Mouse (Mus musculus): Measurements from ENCODE around the gene Pias4. TPM values are rescaled to one million over a fixed set of nuclear protein-coding genes. Genes with fewer than 3 reads are reported as not detected.
"Not testable (repeated sequence)": the region's sequence is repeated elsewhere in the genome, so short reads cannot be mapped to it uniquely, and the experiment has no call there.

Pias4 gene
- polyA plus RNA-seq, 1 experiment: 43.2 TPM

- H3K27me3 ChIP-seq (ENCODE audit: control insufficient read depth, insufficient read depth, insufficient read length): no peaks in the 10 kb centered on the region
- H3K36me3 ChIP-seq (ENCODE audit: control insufficient read depth, insufficient read depth): peaks cover 8% of the 10 kb centered on the region
- no peak overlapping the region for H3K4me3 ChIP-seq
- H3K79me2 ChIP-seq (ENCODE audit: control insufficient read depth, insufficient read depth): peaks cover 17% of the 10 kb centered on the region
- H3K4me2 ChIP-seq (ENCODE audit: low read depth): no peak overlapping the region
- H3ac ChIP-seq (ENCODE audit: control insufficient read depth, insufficient read length): no peak overlapping the region
- TF ChIP-seq SRF (IDR thresholded peaks at IDR 0.05; ENCODE audit: control insufficient read depth, insufficient read length, low read depth) (no peak), E2F4 (IDR thresholded peaks at IDR 0.05; ENCODE audit: insufficient read depth) (no peak), TCF12 (IDR thresholded peaks at IDR 0.05; ENCODE audit: insufficient read depth, poor library complexity, severe bottlenecking) (no peak), MAX (IDR thresholded peaks at IDR 0.05; ENCODE audit: low read depth) (no peak), MYOG (IDR thresholded peaks at IDR 0.05; ENCODE audit: control insufficient read depth in 1 of 3, insufficient read depth in 1 of 3, insufficient read length in 2 of 3, low read depth in 2 of 3) (no peak), MYOD1 (IDR thresholded peaks at IDR 0.05; ENCODE audit: control insufficient read depth in 1 of 3, insufficient read length in 2 of 3, low read depth in 2 of 3) (no peak), REST (IDR thresholded peaks at IDR 0.05; ENCODE audit: insufficient read depth, insufficient read length) (no peak), POLR2A (IDR thresholded peaks at IDR 0.05; ENCODE audit: insufficient read length, low read depth) (no peak), CEBPB (IDR thresholded peaks at IDR 0.05; ENCODE audit: insufficient read depth, poor library complexity, severe bottlenecking) (no peak), USF1 (IDR thresholded peaks at IDR 0.05; ENCODE audit: low read depth) (no peak), TCF3 (IDR thresholded peaks at IDR 0.05; ENCODE audit: insufficient read length, low read depth) (no peak), POLR2AphosphoS2 (IDR thresholded peaks at IDR 0.05; ENCODE audit: insufficient read length, low read depth) (no peak)
Observed at GRCm38 (mm10) chr10:81173132-81173531, 5.4 kb upstream of the Pias4 start.

DNA sequence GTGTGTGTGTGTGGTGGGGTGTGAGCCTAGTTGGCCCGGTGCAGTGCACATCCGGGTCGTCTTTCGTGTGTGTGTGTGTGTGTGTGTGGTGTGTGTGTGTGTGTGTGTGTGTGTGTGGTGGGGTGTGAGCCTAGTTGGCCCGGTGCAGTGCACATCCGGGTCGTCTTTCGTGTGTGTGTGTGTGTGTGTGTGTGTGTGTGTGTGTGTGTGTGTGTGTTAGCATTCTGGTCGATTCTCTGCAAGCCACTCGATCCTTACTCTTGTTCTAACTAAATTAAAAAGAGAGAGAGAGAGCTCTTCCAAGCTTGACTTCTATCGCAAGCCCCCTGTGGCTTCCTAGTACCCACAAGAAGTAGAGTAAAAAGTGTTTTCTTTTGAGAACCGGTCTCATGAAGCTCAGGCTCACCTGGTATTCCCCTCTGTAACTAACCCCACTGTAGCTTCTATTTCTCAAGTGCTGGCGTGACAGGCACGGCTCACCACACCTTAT is 1.7 kb upstream of the Pias4 start:
- Histone ChIP-seq H3K4me3 (peak overlapping the region; percentile 77), H3K79me2 (ENCODE audit: control insufficient read depth, insufficient read depth) (peaks cover 30% of the 10 kb centered on the region), H3K4me2 (ENCODE audit: low read depth) (peak overlapping the region; percentile 100)
- not testable (repeated sequence) for H3K27me3 ChIP-seq (ENCODE audit: control insufficient read depth, insufficient read depth, insufficient read length); H3ac ChIP-seq (ENCODE audit: control insufficient read depth, insufficient read length); H3K36me3 ChIP-seq (ENCODE audit: control insufficient read depth, insufficient read depth)

DNA sequence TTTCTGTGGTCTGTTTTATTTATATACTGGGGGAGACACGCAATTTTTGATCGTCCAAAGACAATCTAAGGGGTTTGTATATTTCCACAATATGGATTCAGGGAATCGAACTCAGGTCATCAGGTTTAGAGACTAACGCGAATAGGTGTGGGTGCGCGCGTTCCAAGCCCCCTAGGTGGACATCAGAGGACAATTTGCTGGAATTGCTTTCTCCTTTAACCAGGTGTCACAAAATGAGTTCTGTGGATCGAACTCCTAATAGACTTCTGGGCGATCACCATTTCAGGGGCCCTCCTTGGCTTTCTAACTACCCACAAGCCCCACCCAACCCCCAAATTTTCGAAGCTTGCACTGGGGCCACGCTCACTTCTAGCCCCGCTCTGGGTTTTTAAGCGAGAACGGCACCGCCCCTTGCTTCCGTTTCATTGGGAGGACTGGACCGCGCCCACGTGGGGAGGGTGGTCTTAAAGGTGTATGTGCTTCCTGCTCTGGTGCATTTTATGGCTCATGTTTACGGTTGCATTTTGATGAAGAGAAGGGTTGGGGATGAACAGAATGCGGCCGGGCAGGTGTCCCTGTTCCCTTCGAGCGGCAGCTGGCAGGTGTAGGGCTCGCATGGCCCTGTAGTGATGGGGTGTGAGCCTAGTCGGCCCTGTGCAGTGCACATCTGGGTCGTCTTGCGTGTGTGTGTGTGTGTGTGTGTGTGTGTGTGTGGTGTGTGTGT is 960 bp upstream of the Pias4 start:
- peak overlapping the region; percentile 77 for H3K4me3 ChIP-seq
- no peak overlapping the region for H3ac ChIP-seq (ENCODE audit: control insufficient read depth, insufficient read length)
- H3K4me2 ChIP-seq (ENCODE audit: low read depth): peak overlapping the region; percentile 100
- no peaks in the 10 kb centered on the region for H3K36me3 ChIP-seq (ENCODE audit: control insufficient read depth, insufficient read depth)
- peaks cover 37% of the 10 kb centered on the region for H3K79me2 ChIP-seq (ENCODE audit: control insufficient read depth, insufficient read depth)
- TF ChIP-seq MAX (IDR thresholded peaks at IDR 0.05; ENCODE audit: low read depth): no peak
- TF ChIP-seq REST (IDR thresholded peaks at IDR 0.05; ENCODE audit: insufficient read depth, insufficient read length): no peak
- TF ChIP-seq SRF (IDR thresholded peaks at IDR 0.05; ENCODE audit: control insufficient read depth, insufficient read length, low read depth): no peak
- TF ChIP-seq POLR2A (IDR thresholded peaks at IDR 0.05; ENCODE audit: insufficient read length, low read depth): no peak
- no peak for TF ChIP-seq CEBPB (IDR thresholded peaks at IDR 0.05; ENCODE audit: insufficient read depth, poor library complexity, severe bottlenecking)
- TF ChIP-seq USF1 (IDR thresholded peaks at IDR 0.05; ENCODE audit: low read depth): peak; percentile 65
- TF ChIP-seq TCF12 (IDR thresholded peaks at IDR 0.05; ENCODE audit: insufficient read depth, poor library complexity, severe bottlenecking): no peak
- peak; percentile 84 for TF ChIP-seq E2F4 (IDR thresholded peaks at IDR 0.05; ENCODE audit: insufficient read depth)
- no peaks in the 10 kb centered on the region for H3K27me3 ChIP-seq (ENCODE audit: control insufficient read depth, insufficient read depth, insufficient read length)

DNA sequence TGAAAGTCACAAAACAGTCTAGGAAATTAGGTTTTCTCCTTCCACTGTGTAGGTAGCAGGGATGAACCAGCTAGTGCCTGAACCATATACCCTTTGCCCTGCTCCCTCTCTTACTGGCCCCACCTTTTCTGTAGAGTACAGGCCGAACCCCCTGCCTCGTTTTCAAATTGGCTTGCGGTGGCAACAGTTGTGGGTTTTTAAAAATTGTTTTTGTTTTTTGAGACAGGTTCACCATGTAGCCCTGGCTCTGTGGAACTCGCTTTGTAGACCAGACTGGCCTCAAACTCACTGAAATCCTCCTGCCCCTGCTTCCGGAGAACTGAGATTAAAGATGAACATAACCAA is 336 bp upstream of the Pias4 start:
- Histone ChIP-seq H3K79me2 (ENCODE audit: control insufficient read depth, insufficient read depth) (peaks cover 42% of the 10 kb centered on the region), H3K27me3 (ENCODE audit: control insufficient read depth, insufficient read depth, insufficient read length) (no peaks in the 10 kb centered on the region), H3ac (ENCODE audit: control insufficient read depth, insufficient read length) (peak overlapping the region; percentile 74), H3K4me3 (peak overlapping the region; percentile 77), H3K36me3 (ENCODE audit: control insufficient read depth, insufficient read depth) (no peaks in the 10 kb centered on the region), H3K4me2 (ENCODE audit: low read depth) (peak overlapping the region; percentile 100)
- TF ChIP-seq POLR2AphosphoS2 (IDR thresholded peaks at IDR 0.05; ENCODE audit: insufficient read length, low read depth) (no peak), REST (IDR thresholded peaks at IDR 0.05; ENCODE audit: insufficient read depth, insufficient read length) (no peak), CEBPB (IDR thresholded peaks at IDR 0.05; ENCODE audit: insufficient read depth, poor library complexity, severe bottlenecking) (no peak), TCF12 (IDR thresholded peaks at IDR 0.05; ENCODE audit: insufficient read depth, poor library complexity, severe bottlenecking) (no peak), POLR2A (IDR thresholded peaks at IDR 0.05; ENCODE audit: insufficient read length, low read depth) (no peak), MYOD1 (IDR thresholded peaks at IDR 0.05; ENCODE audit: control insufficient read depth in 1 of 3, insufficient read length in 2 of 3, low read depth in 2 of 3) (no peak), E2F4 (IDR thresholded peaks at IDR 0.05; ENCODE audit: insufficient read depth) (no peak), SRF (IDR thresholded peaks at IDR 0.05; ENCODE audit: control insufficient read depth, insufficient read length, low read depth) (no peak), MAX (IDR thresholded peaks at IDR 0.05; ENCODE audit: low read depth) (no peak), USF1 (IDR thresholded peaks at IDR 0.05; ENCODE audit: low read depth) (no peak), TCF3 (IDR thresholded peaks at IDR 0.05; ENCODE audit: insufficient read length, low read depth) (no peak), MYOG (IDR thresholded peaks at IDR 0.05; ENCODE audit: control insufficient read depth in 1 of 3, insufficient read depth in 1 of 3, insufficient read length in 2 of 3, low read depth in 2 of 3) (no peak)

GRCm38 (mm10) chr10:81165118-81165517 is 2.6 kb downstream of the Pias4 start:
- Histone ChIP-seq H3K36me3 (ENCODE audit: control insufficient read depth, insufficient read depth) (no peaks in the 10 kb centered on the region), H3K4me3 (no peak overlapping the region), H3ac (ENCODE audit: control insufficient read depth, insufficient read length) (no peak overlapping the region), H3K79me2 (ENCODE audit: control insufficient read depth, insufficient read depth) (peaks cover 59% of the 10 kb centered on the region), H3K27me3 (ENCODE audit: control insufficient read depth, insufficient read depth, insufficient read length) (no peaks in the 10 kb centered on the region), H3K4me2 (ENCODE audit: low read depth) (no peak overlapping the region)
- TF ChIP-seq USF1 (IDR thresholded peaks at IDR 0.05; ENCODE audit: low read depth) (no peak), MYOD1 (IDR thresholded peaks at IDR 0.05; ENCODE audit: control insufficient read depth in 1 of 3, insufficient read length in 2 of 3, low read depth in 2 of 3) (peak in 2 of 3 experiments; percentile 64 to 74), MAX (IDR thresholded peaks at IDR 0.05; ENCODE audit: low read depth) (no peak), POLR2A (IDR thresholded peaks at IDR 0.05; ENCODE audit: insufficient read length, low read depth) (no peak), MYOG (IDR thresholded peaks at IDR 0.05; ENCODE audit: control insufficient read depth in 1 of 3, insufficient read depth in 1 of 3, insufficient read length in 2 of 3, low read depth in 2 of 3) (peak; percentile 8 to 87 (median 80))

Measured in myocyte (in vitro differentiated cells).